Mouse (Mus musculus): ENCODE data around the gene Gm12248. TPM values are rescaled to one million over a fixed set of nuclear protein-coding genes. Genes with fewer than 3 reads are reported as not detected.

Gm12248 gene
- polyA plus RNA-seq, 1 experiment from 2014 or later = not detected

DNA sequence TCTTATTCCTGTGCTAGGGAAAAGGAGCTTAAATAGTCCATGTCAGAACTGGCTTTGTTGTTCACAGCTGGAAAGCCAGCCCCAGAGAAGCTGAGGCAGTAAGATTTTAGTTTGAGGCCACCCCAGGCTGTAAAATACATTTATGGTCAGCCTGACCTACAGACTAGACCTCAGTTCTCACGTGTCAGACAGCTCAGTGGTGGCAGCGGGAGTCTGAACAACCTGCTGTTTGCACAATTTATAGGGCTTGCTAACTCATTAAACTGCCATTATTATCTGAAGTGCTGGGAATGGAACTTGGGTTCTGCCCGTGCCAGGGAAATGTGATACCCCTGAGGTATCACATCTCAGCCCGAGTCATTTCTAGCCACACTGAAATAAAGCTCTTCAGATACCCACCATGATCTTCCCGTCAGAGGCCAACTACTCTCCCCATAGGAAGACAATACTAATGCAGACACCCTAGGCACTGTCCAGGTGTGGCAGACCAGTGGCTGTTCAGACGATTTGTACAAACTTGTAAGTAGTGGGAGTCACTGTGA is 36.4 kb upstream of the Gm12248 start:
- Histone ChIP-seq H3K36me3 (ENCODE audit: control insufficient read depth, insufficient read depth) (peaks cover 56% of the 10 kb centered on the region), H3K27ac (ENCODE audit: low read depth, low read length) (peak overlapping the region; percentile 64), H3K9ac (ENCODE audit: low read depth, low read length) (no peak overlapping the region), H3K4me2 (replicated peaks; ENCODE audit: low read depth) (no peak overlapping the region), H3K27me3 (replicated peaks; ENCODE audit: control insufficient read depth, insufficient read depth, low read length) (no peaks in the 10 kb centered on the region), H3K9me3 (ENCODE audit: control insufficient read depth) (no peaks in the 10 kb centered on the region), H3K4me1 (replicated peaks; ENCODE audit: control insufficient read depth, insufficient read depth, low read length) (no peaks in the 10 kb centered on the region), H3K4me3 (ENCODE audit: low read depth, low read length) (no peak overlapping the region)
- WGBS = 42% methylated on average over 6 of the region's 6 CpGs
- ATAC-seq = peak; percentile 56
- no peak for TF ChIP-seq CTCF (IDR thresholded peaks at IDR 0.05; ENCODE audit: low read depth)

DNA sequence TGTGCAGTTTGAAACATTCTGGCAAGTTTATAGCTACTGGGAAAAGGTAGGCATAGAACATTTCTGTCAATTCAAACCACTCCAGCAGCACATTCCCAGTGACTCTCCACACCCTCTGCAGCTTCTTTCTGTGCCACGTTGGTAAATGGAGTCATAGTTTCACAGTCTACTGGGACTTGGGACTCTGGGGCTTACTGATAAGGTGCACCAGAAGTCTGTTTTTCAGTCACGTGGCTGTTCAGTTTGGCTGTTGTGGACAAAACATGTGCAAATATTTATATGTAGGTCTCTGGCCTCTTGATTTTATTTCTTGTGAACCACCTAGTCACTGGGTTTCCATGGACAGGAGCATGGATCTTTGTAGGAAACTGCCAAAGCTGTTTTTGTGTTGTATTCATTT is 34.6 kb upstream of the Gm12248 start:
- Histone ChIP-seq H3K4me2 (replicated peaks; ENCODE audit: low read depth) (no peak overlapping the region), H3K9me3 (ENCODE audit: control insufficient read depth) (no peaks in the 10 kb centered on the region), H3K4me1 (replicated peaks; ENCODE audit: control insufficient read depth, insufficient read depth, low read length) (no peaks in the 10 kb centered on the region), H3K9ac (ENCODE audit: low read depth, low read length) (no peak overlapping the region), H3K27ac (ENCODE audit: low read depth, low read length) (peak overlapping the region; percentile 76), H3K4me3 (ENCODE audit: low read depth, low read length) (no peak overlapping the region), H3K36me3 (ENCODE audit: control insufficient read depth, insufficient read depth) (peaks cover 46% of the 10 kb centered on the region), H3K27me3 (replicated peaks; ENCODE audit: control insufficient read depth, insufficient read depth, low read length) (no peaks in the 10 kb centered on the region)
- peak; percentile 67 for ATAC-seq
- TF ChIP-seq CTCF (IDR thresholded peaks at IDR 0.05; ENCODE audit: low read depth) = no peak
- WGBS = 50% methylated on average over 2 of the region's 2 CpGs

DNA sequence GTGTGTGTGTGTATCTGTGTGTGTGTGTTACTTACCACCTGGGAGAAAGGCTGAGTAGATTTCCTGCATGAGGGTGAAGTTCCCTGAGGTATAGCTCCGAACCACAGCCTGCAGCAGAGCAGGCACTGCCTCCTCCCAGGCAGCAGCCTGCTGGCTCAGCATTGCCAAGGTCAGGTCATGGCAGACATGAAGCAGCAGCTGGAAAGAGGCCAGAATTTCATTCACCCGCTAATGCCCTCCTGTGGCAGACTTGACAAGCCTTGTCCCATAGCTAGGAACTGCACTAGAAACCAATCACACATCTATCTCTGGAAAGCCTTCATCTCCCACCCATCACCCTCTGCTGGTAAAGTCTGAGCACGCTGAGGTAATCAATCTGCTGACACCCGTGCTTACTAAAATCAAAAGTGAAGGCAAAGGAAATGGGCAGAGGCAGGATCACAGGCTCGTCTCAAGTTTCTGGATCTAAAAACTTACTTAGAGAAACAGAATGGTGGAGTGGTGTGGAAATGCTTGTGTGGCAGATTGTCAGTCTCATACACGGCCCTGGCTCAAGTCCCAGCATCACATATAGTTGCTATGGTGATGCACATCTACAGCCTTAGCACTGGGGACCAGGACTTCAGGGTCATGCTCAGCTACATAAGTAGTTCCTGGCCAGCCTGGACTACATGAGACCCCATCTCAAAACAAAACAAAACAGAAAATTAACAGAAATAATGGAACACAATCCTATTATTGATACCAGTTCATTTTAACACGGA is 33.6 kb upstream of the Gm12248 start:
- Histone ChIP-seq H3K4me1 (replicated peaks; ENCODE audit: control insufficient read depth, insufficient read depth, low read length) (no peaks in the 10 kb centered on the region), H3K4me3 (ENCODE audit: low read depth, low read length) (no peak overlapping the region), H3K9me3 (ENCODE audit: control insufficient read depth) (no peaks in the 10 kb centered on the region), H3K27me3 (replicated peaks; ENCODE audit: control insufficient read depth, insufficient read depth, low read length) (no peaks in the 10 kb centered on the region), H3K4me2 (replicated peaks; ENCODE audit: low read depth) (no peak overlapping the region), H3K27ac (ENCODE audit: low read depth, low read length) (peak overlapping the region; percentile 76), H3K36me3 (ENCODE audit: control insufficient read depth, insufficient read depth) (peaks cover 48% of the 10 kb centered on the region), H3K9ac (ENCODE audit: low read depth, low read length) (no peak overlapping the region)
- WGBS = 61% methylated on average over 7 of the region's 7 CpGs
- TF ChIP-seq CTCF (IDR thresholded peaks at IDR 0.05; ENCODE audit: low read depth) = peak; percentile 43
- ATAC-seq = peak; percentile 26; the same call in 1 of the 2 replicates

DNA sequence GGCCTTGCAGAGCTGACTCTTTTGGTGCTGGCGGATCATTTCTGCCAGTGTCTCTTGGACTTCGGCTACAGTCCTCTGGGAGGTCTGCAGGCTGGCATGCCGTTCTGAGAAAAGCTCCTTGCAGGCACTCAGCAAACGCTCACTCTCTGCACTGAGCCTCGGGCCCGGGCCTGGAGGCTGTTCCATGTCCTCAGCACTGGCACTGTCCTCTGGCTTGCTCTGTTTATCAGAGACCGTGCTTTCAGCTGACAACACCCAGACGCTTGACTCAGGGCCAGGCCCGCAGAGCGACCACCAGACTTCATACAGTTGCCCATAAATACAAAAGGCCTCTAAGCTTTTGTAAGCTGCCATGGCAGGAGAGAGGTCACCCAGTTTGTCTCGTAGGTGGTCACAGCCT is 32.1 kb upstream of the Gm12248 start:
- TF ChIP-seq CTCF (IDR thresholded peaks at IDR 0.05; ENCODE audit: low read depth) = no peak
- Histone ChIP-seq H3K27me3 (replicated peaks; ENCODE audit: control insufficient read depth, insufficient read depth, low read length) (no peaks in the 10 kb centered on the region), H3K27ac (ENCODE audit: low read depth, low read length) (no peak overlapping the region), H3K9ac (ENCODE audit: low read depth, low read length) (no peak overlapping the region), H3K36me3 (ENCODE audit: control insufficient read depth, insufficient read depth) (peaks cover 55% of the 10 kb centered on the region), H3K4me3 (ENCODE audit: low read depth, low read length) (no peak overlapping the region), H3K4me1 (replicated peaks; ENCODE audit: control insufficient read depth, insufficient read depth, low read length) (no peaks in the 10 kb centered on the region), H3K9me3 (ENCODE audit: control insufficient read depth) (no peaks in the 10 kb centered on the region), H3K4me2 (replicated peaks; ENCODE audit: low read depth) (no peak overlapping the region)
- whole genome bisulfite sequencing = 72% methylated on average over 11 of the region's 11 CpGs
- ATAC-seq = no peak

DNA sequence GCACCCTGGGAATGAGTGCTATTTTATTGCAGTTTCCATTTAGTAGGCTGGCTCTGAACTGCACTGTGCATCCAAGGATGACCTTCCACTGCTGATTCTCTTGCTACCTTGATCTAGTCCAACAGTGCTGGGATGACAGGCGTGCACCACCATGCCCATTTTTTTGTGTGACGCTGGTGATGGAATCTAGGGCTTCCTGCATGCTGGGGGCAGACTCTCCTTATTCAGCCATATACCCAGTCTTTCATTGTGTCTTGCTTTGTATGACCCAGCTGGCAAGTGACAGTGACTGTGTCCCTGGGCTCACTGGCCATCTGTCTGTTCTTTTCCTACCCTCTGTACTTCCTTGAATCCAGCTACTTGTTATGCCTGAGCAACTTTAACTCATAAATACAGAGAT is 30.8 kb upstream of the Gm12248 start:
- TF ChIP-seq CTCF (IDR thresholded peaks at IDR 0.05; ENCODE audit: low read depth) = no peak
- peaks cover 61% of the 10 kb centered on the region for H3K36me3 ChIP-seq (ENCODE audit: control insufficient read depth, insufficient read depth)
- no peak for ATAC-seq
- H3K9me3 ChIP-seq (ENCODE audit: control insufficient read depth) = no peaks in the 10 kb centered on the region
- 0 out of 2 replicates have a peak overlapping the region, but pooled peaks have one; percentile 21 for H3K27ac ChIP-seq (ENCODE audit: low read depth, low read length)
- no peaks in the 10 kb centered on the region for H3K27me3 ChIP-seq (replicated peaks; ENCODE audit: control insufficient read depth, insufficient read depth, low read length)
- H3K4me1 ChIP-seq (replicated peaks; ENCODE audit: control insufficient read depth, insufficient read depth, low read length) = no peaks in the 10 kb centered on the region
- 88% methylated on average over 2 of the region's 2 CpGs for WGBS
- no peak overlapping the region for H3K4me3 ChIP-seq (ENCODE audit: low read depth, low read length)
- no peak overlapping the region for H3K4me2 ChIP-seq (replicated peaks; ENCODE audit: low read depth)
- H3K9ac ChIP-seq (ENCODE audit: low read depth, low read length) = no peak overlapping the region

DNA sequence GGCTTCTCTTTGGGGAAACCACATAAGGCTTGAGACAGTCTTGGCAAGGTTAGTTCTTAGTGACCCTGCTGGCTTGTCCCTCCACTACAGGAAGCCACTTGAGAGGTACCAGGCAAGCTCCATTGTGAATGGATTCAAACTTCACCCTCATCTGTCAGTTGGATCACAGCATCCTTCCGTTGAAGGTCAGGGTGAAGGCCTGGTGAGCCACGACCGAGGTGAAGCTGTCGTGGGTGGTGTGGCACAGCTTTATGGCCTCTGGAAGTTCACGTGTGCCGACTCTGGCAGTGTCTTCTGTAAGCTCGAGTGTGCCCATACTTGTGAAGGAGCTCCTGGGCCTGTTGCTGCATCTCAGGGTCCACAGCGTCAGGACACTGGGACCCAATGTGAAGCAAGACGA is 28.4 kb upstream of the Gm12248 start:
- TF ChIP-seq CTCF (IDR thresholded peaks at IDR 0.05; ENCODE audit: low read depth) = no peak
- Histone ChIP-seq H3K27ac (ENCODE audit: low read depth, low read length) (no peak overlapping the region), H3K9me3 (ENCODE audit: control insufficient read depth) (no peaks in the 10 kb centered on the region), H3K36me3 (ENCODE audit: control insufficient read depth, insufficient read depth) (peaks cover 69% of the 10 kb centered on the region), H3K4me1 (replicated peaks; ENCODE audit: control insufficient read depth, insufficient read depth, low read length) (no peaks in the 10 kb centered on the region), H3K4me2 (replicated peaks; ENCODE audit: low read depth) (no peak overlapping the region), H3K27me3 (replicated peaks; ENCODE audit: control insufficient read depth, insufficient read depth, low read length) (no peaks in the 10 kb centered on the region), H3K4me3 (ENCODE audit: low read depth, low read length) (no peak overlapping the region), H3K9ac (ENCODE audit: low read depth, low read length) (no peak overlapping the region)
- WGBS = 88% methylated on average over 9 of the region's 9 CpGs
- no peak for ATAC-seq
